Mouse (Mus musculus) cortical plate, adult 2 months (tissue): ENCODE results near the gene Mansc4.

Experiments used
- CTCF ChIP-seq: fragments of 200-500 bp; IDR thresholded peaks from 2 replicates; pipeline ENCODE4 v1.5.1; 2011; ENCODE audit warnings: mild to moderate bottlenecking, control low read depth, low read length; ENCODE audit not compliant: insufficient read depth; ENCODE audit errors: extremely low read depth
- POLR2A ChIP-seq: fragments of 200-500 bp; IDR thresholded peaks from 2 replicates; pipeline ENCODE4 v1.6.1; 2011; ENCODE audit warnings: mild to moderate bottlenecking, low read length, control low read depth; ENCODE audit not compliant: insufficient read depth; ENCODE audit errors: extremely low read depth

DNA sequence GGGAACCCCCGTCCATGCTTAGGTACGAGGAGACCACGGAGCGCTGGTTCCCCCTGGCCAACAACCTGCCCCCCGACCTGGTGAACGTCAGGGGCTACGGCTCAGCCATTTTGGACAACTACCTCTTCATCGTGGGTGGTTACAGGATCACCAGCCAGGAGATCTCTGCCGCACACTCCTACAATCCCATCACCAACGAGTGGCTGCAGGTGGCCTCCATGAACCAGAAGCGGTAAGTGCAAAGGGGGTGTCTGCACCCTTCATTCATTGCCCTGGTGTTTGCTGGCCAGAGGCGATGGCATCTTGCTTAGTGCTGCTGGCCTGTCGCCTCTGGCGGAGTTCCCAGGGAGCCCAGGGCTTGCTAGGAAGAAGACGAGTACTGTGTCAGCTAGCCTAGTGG is 5.3 kb upstream of the Mansc4 start:
- TF ChIP-seq POLR2A: no peak
- TF ChIP-seq CTCF: no peak
